Mouse (Mus musculus) testis, adult 2 months (tissue): ENCODE measurements around the gene Flt3.

Experiments
- CTCF ChIP-seq: fragments of 200-500 bp; IDR thresholded peaks from 2 replicates; pipeline ENCODE4 v1.5.1; 2012; ENCODE audit warnings: low read depth, mild to moderate bottlenecking, inconsistent platforms, low read length, moderate library complexity; ENCODE audit not compliant: control insufficient read depth, insufficient read depth, insufficient replicate concordance
- POLR2A ChIP-seq: fragments of 200-500 bp; IDR thresholded peaks from 2 replicates; pipeline ENCODE4 v1.6.1; 2012; ENCODE audit warnings: low read depth, mild to moderate bottlenecking, inconsistent platforms, low read length, moderate library complexity; ENCODE audit not compliant: control insufficient read depth

DNA sequence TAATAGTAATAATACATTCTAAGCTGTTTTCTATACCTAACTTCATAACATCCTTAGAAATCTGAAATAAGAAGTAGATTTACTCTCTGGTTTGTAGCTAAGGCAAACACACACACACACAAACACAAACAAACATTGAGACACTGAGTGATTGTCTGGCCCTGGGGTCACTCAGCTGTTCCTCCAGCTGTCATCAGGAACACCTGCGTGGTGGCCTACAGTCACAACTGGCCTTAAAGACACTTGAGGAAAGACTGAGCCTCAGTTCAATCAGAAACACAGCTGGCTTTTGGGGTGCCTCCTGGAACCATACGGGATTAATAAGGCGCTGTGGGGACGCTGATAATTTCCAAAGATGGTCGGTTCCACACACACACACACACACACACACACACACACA lies 103.0 kb downstream of the Flt3 start:
- TF ChIP-seq POLR2A, result no peak
- no peak for TF ChIP-seq CTCF
